Mouse (Mus musculus): ENCODE results near the gene Slc30a5. TPM values are rescaled to one million over a fixed set of nuclear protein-coding genes. Genes with fewer than 3 reads are reported as not detected.
A peak's percentile ranks its signal among the peaks of the same experiment; 100 is the strongest.

The Slc30a5 gene
- 27.0 and 34.3 TPM in 2 replicates for polyA plus RNA-seq (2015; fragmentation: Nextera tagmentation; extraction: Ambion mirVana)

- peak within 1 kb of the TSS; percentile 98 for H3K9ac ChIP-seq
Measured at GRCm38 (mm10) chr13:100832741-100833639, at the start of gene Slc30a5. Slc30a5 (minus strand) TSS chr13:100833427.

DNA sequence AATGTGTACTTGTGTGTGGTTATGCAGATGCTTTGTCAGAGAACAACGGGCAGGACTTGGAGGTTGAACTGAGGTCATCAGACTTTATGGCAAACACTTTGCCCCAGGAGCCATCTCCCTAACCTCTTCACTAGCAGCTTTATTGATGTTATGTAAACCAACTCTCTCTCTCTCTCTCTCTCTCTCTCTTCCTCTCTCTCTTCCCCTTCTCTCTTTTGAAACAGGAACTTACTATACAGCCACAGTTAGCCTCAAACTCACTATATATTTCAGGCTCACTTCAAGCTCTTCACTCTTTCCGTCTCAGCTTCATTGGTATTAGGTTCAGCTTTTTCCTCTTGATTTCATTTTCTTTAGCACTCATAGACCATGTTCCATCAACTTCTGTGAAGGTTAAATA, 48.7 kb upstream of the Slc30a5 start:
- WGBS (ENCODE audit: insufficient replicate concordance): 66% methylated on average over 2 of the region's 2 CpGs
- Histone ChIP-seq H3K36me3 (no peaks in the 10 kb centered on the region), H3K9ac (no peak overlapping the region), H3K27ac (no peak overlapping the region), H3K9me3 (replicated peaks) (no peaks in the 10 kb centered on the region), H3K27me3 (no peaks in the 10 kb centered on the region), H3K4me2 (no peak overlapping the region), H3K4me3 (replicated peaks) (no peak overlapping the region), H3K4me1 (replicated peaks) (no peaks in the 10 kb centered on the region)
- no peak for ATAC-seq (ENCODE audit: low read depth)
- DNase-seq: no peak

More at GRCm38 (mm10) chr13:100832741-100833639, at the start of gene Slc30a5:
- Histone ChIP-seq H3K4me1 (replicated peaks) (peaks cover 29% of the 10 kb centered on the region), H3K36me3 (peaks cover 4% of the 10 kb centered on the region), H3K27ac (peak within 1 kb of the TSS; percentile 96), H3K4me2 (peak within 1 kb of the TSS; percentile 72), H3K9me3 (replicated peaks) (no peaks in the 10 kb centered on the region), H3K27me3 (no peaks in the 10 kb centered on the region), H3K4me3 (replicated peaks) (peak within 1 kb of the TSS; percentile 92)
- peak; percentile 99 for ATAC-seq (ENCODE audit: low read depth)
- under 1% methylated on average over 94 of the region's 94 CpGs for WGBS (ENCODE audit: insufficient replicate concordance)
- DNase-seq: peak; percentile 99

DNA sequence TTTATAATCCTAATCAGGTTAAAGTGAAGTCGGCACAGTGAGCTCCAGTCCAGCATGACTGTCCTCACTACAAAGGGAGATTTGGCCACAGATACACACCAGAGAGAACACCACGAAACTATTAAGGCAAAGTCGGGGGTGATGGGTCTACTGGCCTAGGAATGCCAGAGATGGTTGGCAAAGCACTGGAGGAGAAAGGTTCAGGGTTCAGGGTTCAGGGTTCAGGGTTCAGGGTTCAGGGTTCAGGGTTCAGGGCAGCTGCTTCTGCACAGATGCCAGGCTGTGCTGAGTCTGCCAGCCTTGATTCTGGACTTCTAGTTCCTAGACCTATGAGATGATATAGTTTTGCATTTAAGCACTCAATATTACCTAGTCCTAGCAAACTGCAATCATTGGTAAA, 46.6 kb upstream of the Slc30a5 start:
- no peak overlapping the region for H3K27ac ChIP-seq
- no peak for DNase-seq
- no peaks in the 10 kb centered on the region for H3K36me3 ChIP-seq
- H3K27me3 ChIP-seq: no peaks in the 10 kb centered on the region
- no peak for ATAC-seq (ENCODE audit: low read depth)
- no peak overlapping the region for H3K4me3 ChIP-seq (replicated peaks)
- H3K4me1 ChIP-seq (replicated peaks): peaks cover 9% of the 10 kb centered on the region
- H3K9me3 ChIP-seq (replicated peaks): no peaks in the 10 kb centered on the region
- 58% methylated on average over 3 of the region's 3 CpGs for WGBS (ENCODE audit: insufficient replicate concordance)
- no peak overlapping the region for H3K4me2 ChIP-seq
- H3K9ac ChIP-seq: no peak overlapping the region

GRCm38 (mm10) chr13:100879326-100879725, 46.1 kb upstream of the Slc30a5 start:
- no peaks in the 10 kb centered on the region for H3K36me3 ChIP-seq
- no peak for DNase-seq

GRCm38 (mm10) chr13:100878264-100878663, 45.0 kb upstream of the Slc30a5 start:
- Histone ChIP-seq H3K4me3 (replicated peaks) (no peak overlapping the region), H3K9me3 (replicated peaks) (no peaks in the 10 kb centered on the region), H3K4me2 (no peak overlapping the region), H3K9ac (no peak overlapping the region), H3K4me1 (replicated peaks) (peaks cover 20% of the 10 kb centered on the region), H3K27ac (no peak overlapping the region), H3K36me3 (no peaks in the 10 kb centered on the region), H3K27me3 (no peaks in the 10 kb centered on the region)
- DNase-seq (no peak), ATAC-seq (ENCODE audit: low read depth) (no peak)
- WGBS (ENCODE audit: insufficient replicate concordance): 76% methylated on average over 3 of the region's 3 CpGs

More at GRCm38 (mm10) chr13:100879326-100879725, 46.1 kb upstream of the Slc30a5 start:
- peaks cover 13% of the 10 kb centered on the region for H3K4me1 ChIP-seq (replicated peaks)
- no peak for ATAC-seq (ENCODE audit: low read depth)
- no peak overlapping the region for H3K27ac ChIP-seq
- WGBS (ENCODE audit: insufficient replicate concordance): 68% methylated on average over 3 of the region's 3 CpGs
- H3K9me3 ChIP-seq (replicated peaks): no peaks in the 10 kb centered on the region
- no peaks in the 10 kb centered on the region for H3K27me3 ChIP-seq
- H3K4me3 ChIP-seq (replicated peaks): no peak overlapping the region
- H3K4me2 ChIP-seq: no peak overlapping the region
- H3K9ac ChIP-seq: no peak overlapping the region

- Histone ChIP-seq H3K4me1 (replicated peaks) (peaks cover 23% of the 10 kb centered on the region), H3K4me3 (replicated peaks) (no peak overlapping the region), H3K36me3 (no peaks in the 10 kb centered on the region), H3K4me2 (no peak overlapping the region), H3K27me3 (no peaks in the 10 kb centered on the region), H3K9ac (no peak overlapping the region), H3K27ac (no peak overlapping the region), H3K9me3 (replicated peaks) (no peaks in the 10 kb centered on the region)
- DNase-seq: no peak
- ATAC-seq (ENCODE audit: low read depth): no peak
- WGBS (ENCODE audit: insufficient replicate concordance): 79% methylated on average over 3 of the region's 3 CpGs
Measured at GRCm38 (mm10) chr13:100877703-100878102, 44.5 kb upstream of the Slc30a5 start.

GRCm38 (mm10) chr13:100875103-100875502, 41.9 kb upstream of the Slc30a5 start:
- Histone ChIP-seq H3K27ac (0 out of 2 replicates have a peak overlapping the region, but pooled peaks have one; percentile 30), H3K36me3 (no peaks in the 10 kb centered on the region), H3K4me2 (no peak overlapping the region), H3K27me3 (no peaks in the 10 kb centered on the region), H3K4me1 (replicated peaks) (peaks cover 27% of the 10 kb centered on the region), H3K9ac (no peak overlapping the region), H3K9me3 (replicated peaks) (no peaks in the 10 kb centered on the region), H3K4me3 (replicated peaks) (no peak overlapping the region)
- DNase-seq (no peak), ATAC-seq (ENCODE audit: low read depth) (peak; percentile 71; the same call in 1 of the 2 replicates)
- WGBS (ENCODE audit: insufficient replicate concordance): 15% methylated on average over 4 of the region's 4 CpGs

- Histone ChIP-seq H3K27ac (peak overlapping the region; percentile 30; the same call in 1 of the 2 replicates), H3K4me2 (no peak overlapping the region), H3K4me3 (replicated peaks) (no peak overlapping the region), H3K27me3 (no peaks in the 10 kb centered on the region), H3K9ac (no peak overlapping the region), H3K4me1 (replicated peaks) (peaks cover 27% of the 10 kb centered on the region), H3K36me3 (no peaks in the 10 kb centered on the region), H3K9me3 (replicated peaks) (no peaks in the 10 kb centered on the region)
- 74% methylated on average over 3 of the region's 3 CpGs for WGBS (ENCODE audit: insufficient replicate concordance)
- ATAC-seq (ENCODE audit: low read depth) (no peak), DNase-seq (no peak)
Measured at GRCm38 (mm10) chr13:100874588-100874987, 41.4 kb upstream of the Slc30a5 start.

- WGBS (ENCODE audit: insufficient replicate concordance): 55% methylated on average over 8 of the region's 8 CpGs
- no peak overlapping the region for H3K27ac ChIP-seq
- DNase-seq (no peak), ATAC-seq (ENCODE audit: low read depth) (no peak)
- peaks cover 27% of the 10 kb centered on the region for H3K4me1 ChIP-seq (replicated peaks)
- H3K4me2 ChIP-seq: no peak overlapping the region
- no peaks in the 10 kb centered on the region for H3K36me3 ChIP-seq
- no peaks in the 10 kb centered on the region for H3K27me3 ChIP-seq
- no peaks in the 10 kb centered on the region for H3K9me3 ChIP-seq (replicated peaks)
- H3K4me3 ChIP-seq (replicated peaks): no peak overlapping the region
- no peak overlapping the region for H3K9ac ChIP-seq
Measured at GRCm38 (mm10) chr13:100873530-100873929, 40.3 kb upstream of the Slc30a5 start.

DNA sequence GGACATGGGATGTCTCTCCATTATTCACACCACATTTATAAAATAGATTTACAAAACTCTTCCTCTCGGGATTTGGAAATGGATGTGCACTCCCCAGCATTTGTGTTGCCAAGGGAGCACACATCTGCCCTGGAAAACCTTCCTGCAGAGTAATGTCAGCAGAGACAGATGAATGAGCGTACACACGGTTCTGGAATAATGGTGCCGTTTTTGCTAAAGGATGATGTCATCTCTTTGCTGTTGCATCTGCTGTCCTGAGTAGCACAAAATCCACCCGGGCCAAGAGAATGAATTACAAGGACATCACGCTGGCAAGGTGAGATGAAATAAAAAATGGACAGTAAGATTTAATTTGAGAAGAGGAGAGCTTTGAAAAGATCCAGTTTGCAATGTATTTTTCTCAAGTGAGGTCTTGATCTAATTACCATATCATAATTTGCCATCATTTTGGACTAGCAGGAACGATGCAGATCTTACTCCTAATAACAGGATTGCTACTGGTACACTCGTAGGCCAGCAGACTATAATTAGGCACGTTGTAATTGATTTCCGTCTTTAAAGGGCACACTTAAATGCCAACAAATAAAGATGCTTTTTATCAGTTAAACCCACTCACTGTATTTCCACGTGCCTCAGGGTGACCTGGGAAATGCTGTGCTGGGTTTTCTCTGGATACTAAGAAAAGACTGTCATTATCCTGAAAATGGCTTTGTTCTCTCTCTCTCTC, 38.4 kb upstream of the Slc30a5 start:
- WGBS (ENCODE audit: insufficient replicate concordance): 67% methylated on average over 11 of the region's 11 CpGs
- Histone ChIP-seq H3K9me3 (replicated peaks) (no peaks in the 10 kb centered on the region), H3K4me3 (replicated peaks) (no peak overlapping the region), H3K9ac (no peak overlapping the region), H3K36me3 (no peaks in the 10 kb centered on the region), H3K4me1 (replicated peaks) (peaks cover 43% of the 10 kb centered on the region), H3K27ac (no peak overlapping the region), H3K4me2 (no peak overlapping the region), H3K27me3 (no peaks in the 10 kb centered on the region)
- ATAC-seq (ENCODE audit: low read depth) (no peak), DNase-seq (no peak)

GRCm38 (mm10) chr13:100869813-100870212, 36.6 kb upstream of the Slc30a5 start:
- H3K9ac ChIP-seq: no peak overlapping the region
- 66% methylated on average over 4 of the region's 4 CpGs for WGBS (ENCODE audit: insufficient replicate concordance)
- DNase-seq (no peak), ATAC-seq (ENCODE audit: low read depth) (no peak)
- H3K4me3 ChIP-seq (replicated peaks): no peak overlapping the region
- no peaks in the 10 kb centered on the region for H3K9me3 ChIP-seq (replicated peaks)
- H3K27ac ChIP-seq: no peak overlapping the region
- H3K4me2 ChIP-seq: no peak overlapping the region
- H3K4me1 ChIP-seq (replicated peaks): peaks cover 52% of the 10 kb centered on the region
- H3K36me3 ChIP-seq: no peaks in the 10 kb centered on the region
- H3K27me3 ChIP-seq: no peaks in the 10 kb centered on the region
